Mouse (Mus musculus) MEL (cell line): ENCODE results near the gene Slc15a2. TPM values are rescaled to one million over a fixed set of nuclear protein-coding genes. Genes with fewer than 3 reads are reported as not detected.

ENCODE experiments used
- DNase-seq: peaks from one replicate; pipeline ENCODE4 v3.0.0; 2011; ENCODE audit warnings: low read depth, low spot score
- H3K27ac ChIP-seq: 2 replicates; pipeline ENCODE4 v1.5.1; 2012; ENCODE audit warnings: low read depth, mild to moderate bottlenecking, control low read depth, low read length, moderate library complexity; ENCODE audit not compliant: control insufficient read depth
- H3K27me3 ChIP-seq, 2 experiments: fragments of 150-350 bp in 1 of 2; sonication (generic) in 1 of 2; 2 replicates each; pipeline ENCODE4 v1.6.1; 2012; ENCODE audit warnings: low read length in 2 of 2, mild to moderate bottlenecking in 2 of 2, improper control_type of control experiment in 1 of 2, moderate library complexity in 1 of 2; ENCODE audit not compliant: insufficient read depth in 2 of 2, control insufficient read depth in 1 of 2
- H3K36me3 ChIP-seq, 2 experiments: 2 replicates each; pipeline ENCODE4 v1.6.1; 2012 to 2014; ENCODE audit warnings: low read length in 2 of 2, improper control_type of control experiment in 1 of 2, inconsistent platforms in 1 of 2, mild to moderate bottlenecking in 1 of 2; ENCODE audit not compliant: insufficient read depth in 2 of 2, control insufficient read depth in 1 of 2
- H3K4me1 ChIP-seq, 2 experiments: fragments of 150-350 bp in 1 of 2; sonication (generic) in 1 of 2; 2 replicates each; pipeline ENCODE4 v1.6.1; 2012; ENCODE audit warnings: low read length in 2 of 2, improper control_type of control experiment in 1 of 2, mild to moderate bottlenecking in 1 of 2; ENCODE audit not compliant: insufficient read depth in 2 of 2, control insufficient read depth in 1 of 2
- H3K4me3 ChIP-seq, 2 experiments: fragments of 150-350 bp in 1 of 2; sonication (generic) in 1 of 2; 2 replicates each; pipeline ENCODE4 v1.5.1; 2012; ENCODE audit warnings: low read depth in 2 of 2, low read length in 2 of 2, mild to moderate bottlenecking in 2 of 2, moderate library complexity in 2 of 2, control low read depth in 1 of 2, improper control_type of control experiment in 1 of 2; ENCODE audit not compliant: control insufficient read depth in 1 of 2, insufficient read depth in 1 of 2
- H3K79me2 ChIP-seq: 2 replicates; pipeline ENCODE4 v1.6.1; 2012; ENCODE audit warnings: mild to moderate bottlenecking, low read length, moderate library complexity; ENCODE audit not compliant: control insufficient read depth, poor library complexity, insufficient read depth
- H3K9ac ChIP-seq: 2 replicates; pipeline ENCODE4 v1.6.1; 2012; ENCODE audit warnings: low read depth, mild to moderate bottlenecking, control low read depth, low read length, moderate library complexity; ENCODE audit not compliant: control insufficient read depth, poor library complexity, severe bottlenecking
- H3K9me3 ChIP-seq: fragments of 150-350 bp; sonication (generic); replicated peaks from 2 replicates; pipeline ENCODE4 v1.6.1; 2012; ENCODE audit warnings: mild to moderate bottlenecking, low read length, improper control_type of control experiment, moderate library complexity; ENCODE audit not compliant: insufficient read depth
- BHLHE40 ChIP-seq: IDR thresholded peaks from 2 replicates; pipeline ENCODE4 v1.6.1; 2012; ENCODE audit warnings: low read depth, mild to moderate bottlenecking, inconsistent platforms, low read length, improper control_type of control experiment, borderline replicate concordance
- E2F4 ChIP-seq: IDR thresholded peaks from 2 replicates; pipeline ENCODE4 v1.6.1; 2011; ENCODE audit warnings: low read depth, low read length, improper control_type of control experiment, borderline replicate concordance
- ELF1 ChIP-seq: IDR thresholded peaks from 2 replicates; pipeline ENCODE4 v1.6.1; 2014; ENCODE audit warnings: low read depth, mild to moderate bottlenecking, inconsistent platforms, low read length, improper control_type of control experiment, moderate library complexity
- JUND ChIP-seq: IDR thresholded peaks from 2 replicates; pipeline ENCODE4 v1.6.1; 2011; ENCODE audit warnings: low read depth, mild to moderate bottlenecking, improper control_type of control experiment, low read length
- MAFK ChIP-seq: IDR thresholded peaks from 2 replicates; pipeline ENCODE4 v1.6.1; 2011; ENCODE audit warnings: low read depth, mild to moderate bottlenecking, low read length, improper control_type of control experiment, borderline replicate concordance
- MAX ChIP-seq: IDR thresholded peaks from 2 replicates; pipeline ENCODE4 v1.6.1; 2011; ENCODE audit warnings: low read length, improper control_type of control experiment
- SMC3 ChIP-seq: IDR thresholded peaks from 2 replicates; pipeline ENCODE4 v1.6.1; 2011; ENCODE audit warnings: low read depth, low read length, improper control_type of control experiment
- USF1 ChIP-seq: IDR thresholded peaks from 2 replicates; pipeline ENCODE4 v1.6.1; 2014; ENCODE audit warnings: low read depth, mild to moderate bottlenecking, inconsistent platforms, low read length, improper control_type of control experiment, moderate library complexity
- USF2 ChIP-seq, 2 experiments: IDR thresholded peaks; 2 replicates each; pipeline ENCODE4 v1.6.1; 2011 to 2012; ENCODE audit warnings: improper control_type of control experiment in 2 of 2, low read length in 2 of 2, borderline replicate concordance in 1 of 2, inconsistent platforms in 1 of 2, low read depth in 1 of 2, mild to moderate bottlenecking in 1 of 2; ENCODE audit not compliant: insufficient read depth in 1 of 2
- ZC3H11A ChIP-seq: IDR thresholded peaks from 2 replicates; pipeline ENCODE4 v1.6.1; 2012; ENCODE audit warnings: low read depth, mild to moderate bottlenecking, inconsistent platforms, low read length, improper control_type of control experiment
- ZKSCAN1 ChIP-seq: IDR thresholded peaks from 2 replicates; pipeline ENCODE4 v1.6.1; 2012; ENCODE audit warnings: low read depth, mild to moderate bottlenecking, inconsistent platforms, low read length, improper control_type of control experiment, moderate library complexity
- ZMIZ1 ChIP-seq: IDR thresholded peaks from 2 replicates; pipeline ENCODE4 v1.6.1; 2012; ENCODE audit warnings: low read depth, mild to moderate bottlenecking, inconsistent platforms, low read length, improper control_type of control experiment, moderate library complexity
- ZNF384 ChIP-seq: IDR thresholded peaks from 2 replicates; pipeline ENCODE4 v1.6.1; 2012; ENCODE audit warnings: low read depth, mild to moderate bottlenecking, inconsistent platforms, low read length, improper control_type of control experiment
- polyA plus RNA-seq, 2 experiments: library from polyadenylated mRNA; stranded (reverse) in 1 of 2; unstranded in 1 of 2; fragments of >175 nt in 1 of 2; fragments of >200 nt in 1 of 2; gene quantifications; 2 replicates each; pipeline versions ENCODE4 v1.2.1 to v1.2.4; 2012; ENCODE audit warnings: low replicate concordance in 2 of 2, low read depth in 1 of 2; ENCODE audit not compliant: insufficient read length in 2 of 2, insufficient read depth in 1 of 2, missing spikeins in 1 of 2
- total RNA-seq: library from RNA; depleted of rRNA; stranded (reverse); fragments of 300-350 nt; gene quantifications from 2 replicates; pipeline ENCODE4 v1.2.3, GENCODE M21; 2012

Slc15a2 gene
- total and polyA plus RNA-seq, 3 experiments, result not detected

DNA sequence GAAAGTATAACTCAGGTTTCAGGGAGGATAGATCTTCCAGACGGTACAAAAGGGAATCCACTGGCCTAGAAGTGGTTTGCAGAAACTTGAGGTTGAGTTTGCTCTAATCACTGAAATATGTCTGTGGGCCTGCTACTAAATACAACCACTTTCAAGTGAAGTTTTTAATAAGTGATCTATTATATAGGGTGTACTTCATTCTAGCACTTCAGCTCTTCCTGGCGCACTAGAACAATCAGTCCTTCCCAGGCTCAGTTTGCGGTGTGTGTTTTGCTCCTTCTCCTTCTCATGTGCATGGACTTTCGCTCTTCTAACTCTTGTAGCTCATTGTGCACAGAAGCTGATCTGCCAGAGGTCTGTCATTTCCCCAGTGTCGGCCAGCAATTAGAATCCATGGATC lies 11.8 kb downstream of the Slc15a2 start:
- Histone ChIP-seq H3K36me3 (no peaks in the 10 kb centered on the region), H3K4me3 (no peak overlapping the region), H3K27ac (no peak overlapping the region), H3K27me3 (peaks cover 0 to 6% of the 10 kb centered on the region in 2 experiments; a peak in 2 of 4 replicates), H3K9me3 (no peaks in the 10 kb centered on the region), H3K4me1 (no peaks in the 10 kb centered on the region), H3K79me2 (no peaks in the 10 kb centered on the region), H3K9ac (no peak overlapping the region)
- no peak for DNase-seq
- TF ChIP-seq USF2 (IDR thresholded peaks at IDR 0.05; ENCODE audit: borderline replicate concordance in 1 of 2, insufficient read depth in 1 of 2, low read depth in 1 of 2, low read length in 2 of 2) (no peak), ZKSCAN1 (no peak), ELF1 (no peak), MAFK (no peak), MAX (no peak), SMC3 (no peak), BHLHE40 (no peak), E2F4 (no peak), ZMIZ1 (no peak), JUND (no peak)

DNA sequence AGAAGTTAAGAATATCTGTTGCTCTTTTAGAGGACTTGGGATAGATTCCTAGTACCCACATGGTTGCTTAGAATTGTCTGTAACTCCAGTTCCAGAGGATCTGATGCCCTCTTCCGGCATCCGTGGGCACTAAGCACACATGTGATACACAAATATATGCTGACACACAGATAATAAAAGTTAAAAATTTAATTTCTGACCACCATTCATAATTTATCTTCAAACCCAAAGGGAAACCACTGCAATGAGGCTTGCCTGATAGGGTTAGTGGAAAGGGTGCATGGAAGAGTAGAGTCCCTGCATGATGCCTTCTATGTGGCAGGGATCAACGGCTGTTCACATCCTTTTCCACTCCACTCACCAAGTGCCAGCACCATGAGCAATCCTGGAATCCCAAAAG lies 13.1 kb downstream of the Slc15a2 start:
- TF ChIP-seq E2F4 (no peak), ZNF384 (no peak), BHLHE40 (no peak), USF1 (no peak)
- TF ChIP-seq, all 39 proteins: peak for 0
- H3K79me2 ChIP-seq, result no peaks in the 10 kb centered on the region
- no peaks in the 10 kb centered on the region for H3K9me3 ChIP-seq
- no peaks in the 10 kb centered on the region for H3K4me1 ChIP-seq
- DNase-seq, result no peak
- no peak overlapping the region for H3K4me3 ChIP-seq
- H3K36me3 ChIP-seq, result no peaks in the 10 kb centered on the region
- H3K27me3 ChIP-seq, result peaks cover 0 to 5% of the 10 kb centered on the region in 2 experiments; a peak in 2 of 4 replicates
- no peak overlapping the region for H3K9ac ChIP-seq
- no peak overlapping the region for H3K27ac ChIP-seq

DNA sequence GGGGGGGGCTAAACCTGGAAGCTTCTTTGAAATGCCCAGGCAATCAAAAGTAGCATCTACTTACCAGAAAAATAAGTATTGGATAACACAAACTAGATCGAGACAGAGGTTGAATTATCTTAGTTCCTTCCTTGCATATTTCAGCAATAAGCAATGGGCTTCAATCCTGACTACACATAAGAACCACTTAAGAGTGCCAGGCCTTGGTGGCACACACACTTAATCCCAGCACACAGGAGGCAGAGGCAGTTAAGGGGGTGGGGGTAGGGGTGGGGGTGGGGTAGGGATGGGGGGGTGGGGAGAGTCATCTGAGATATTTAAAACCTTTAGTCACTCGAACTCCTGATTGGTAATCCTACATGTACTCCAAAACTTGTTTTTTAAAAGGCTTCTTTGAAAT lies 13.5 kb downstream of the Slc15a2 start:
- no peaks in the 10 kb centered on the region for H3K36me3 ChIP-seq
- no peaks in the 10 kb centered on the region for H3K9me3 ChIP-seq
- TF ChIP-seq ZC3H11A, result no peak
- H3K27ac ChIP-seq, result no peak overlapping the region
- H3K79me2 ChIP-seq, result no peaks in the 10 kb centered on the region
- no peak for DNase-seq
- H3K4me3 ChIP-seq, result no peak overlapping the region
- H3K4me1 ChIP-seq, result no peaks in the 10 kb centered on the region
- H3K9ac ChIP-seq, result no peak overlapping the region
- peaks cover 0 to 5% of the 10 kb centered on the region in 2 experiments; a peak in 2 of 4 replicates for H3K27me3 ChIP-seq
